18 mouse cellular contexts compared by ENCODE assay signal in the genomic region with DNA sequence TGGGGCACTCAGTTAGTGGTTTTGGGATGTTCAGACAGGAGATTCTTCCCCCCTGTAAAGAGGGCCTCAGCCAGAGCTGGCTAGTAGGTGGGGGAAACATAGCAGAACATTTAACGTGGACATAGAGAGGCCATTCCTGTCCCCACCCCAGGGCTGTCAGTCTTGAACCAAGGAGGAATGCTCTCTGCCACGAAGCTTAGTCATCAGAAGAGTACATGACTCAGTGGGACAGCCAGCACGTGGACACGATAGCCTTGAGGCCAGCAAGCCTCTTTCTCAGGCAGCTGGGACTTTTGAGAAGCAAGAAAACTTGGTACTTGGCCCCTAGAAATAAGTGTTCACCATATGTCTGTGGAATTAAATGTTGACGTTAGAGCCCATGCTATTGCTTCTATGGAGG. TPM values are rescaled to one million over a fixed set of nuclear protein-coding genes. Genes with fewer than 3 reads are reported as not detected.
DNase-seq lines count a peak whose midpoint lies in the region; ATAC-seq and TF ChIP-seq lines count a peak whose summit lies in the region.
"Had no signal": no experiment of that assay in that cellular context is flagged by ENCODE, and none has a peak within 500 bp of the region (broad histone marks: within the 10 kb centered on the region; RNA-seq: fewer than 3 reads in every experiment).

No protein-coding gene starts in this region.

- H3K27me3 ChIP-seq in liver, embryonic 13.5 days, result no peaks in the 10 kb centered on the region
- H3K27me3 ChIP-seq in liver, embryonic 11.5 days (replicated peaks; ENCODE audit: control insufficient read depth, insufficient read depth, low read length), result no peaks in the 10 kb centered on the region
- H3K27me3 ChIP-seq in liver, embryonic 16.5 days (ENCODE audit: control insufficient read depth, insufficient read depth, low read depth, low read length), result no peaks in the 10 kb centered on the region
- H3K27me3 ChIP-seq: forebrain, embryonic 13.5 days; heart, embryonic 13.5 days; hindbrain, embryonic 12.5 days; intestine, embryonic 15.5 days; midbrain, embryonic 15.5 days had no signal

- no peak overlapping the region for H3K4me3 ChIP-seq in gastrocnemius, adult 2 months
- H3K4me3 ChIP-seq in liver, embryonic 13.5 days (replicated peaks), result no peak overlapping the region
- no peak overlapping the region for H3K4me3 ChIP-seq in liver, embryonic 11.5 days (ENCODE audit: low read depth, low read length)
- H3K4me3 ChIP-seq in liver, embryonic 16.5 days (ENCODE audit: low read depth, low read length), result no peak overlapping the region
- H3K4me3 ChIP-seq: forebrain, embryonic 13.5 days; heart, embryonic 13.5 days; hindbrain, embryonic 12.5 days; intestine, embryonic 15.5 days; midbrain, embryonic 15.5 days had no signal

- DNase-seq in gastrocnemius, adult 2 months, result no peak
- DNase-seq in gastrocnemius, adult 8-10 months (ENCODE audit: low spot score in 2 of 2), result no peak
- DNase-seq in liver, embryonic 13.5 days, result no peak
- DNase-seq in liver, embryonic 11.5 days (ENCODE audit: low spot score), result no peak
- DNase-seq in Muller cell, postnatal 12 days (ENCODE audit: inconsistent ontology term), result peak; percentile 49
- DNase-seq in retina, postnatal 1 day, result no peak
- no peak for DNase-seq in layer of hippocampus, postnatal 25 days (ENCODE audit: extremely low spot score in 1 of 2, low spot score in 1 of 2)
- DNase-seq: cerebellum, adult 8-10 months; embryo, embryonic 11 days; lung, adult 2 months had no signal

- peaks cover 60% of the 10 kb centered on the region for H3K36me3 ChIP-seq in liver, embryonic 13.5 days
- H3K36me3 ChIP-seq in liver, embryonic 11.5 days (ENCODE audit: control insufficient read depth, insufficient read depth, low read length), result no peaks in the 10 kb centered on the region; the same call in 1 of the 2 replicates
- H3K36me3 ChIP-seq in liver, embryonic 16.5 days (ENCODE audit: control insufficient read depth, insufficient read depth), result peaks cover 25% of the 10 kb centered on the region
- H3K36me3 ChIP-seq: midbrain, embryonic 15.5 days had no signal

- peak overlapping the region; percentile 53 for H3K27ac ChIP-seq in gastrocnemius, adult 2 months
- H3K27ac ChIP-seq in liver, embryonic 13.5 days, result peak overlapping the region; percentile 31
- H3K27ac ChIP-seq in liver, embryonic 11.5 days (ENCODE audit: low read depth, low read length), result no peak overlapping the region
- 0 out of 2 replicates have a peak overlapping the region, but pooled peaks have one; percentile 7 for H3K27ac ChIP-seq in liver, embryonic 16.5 days (ENCODE audit: low read length)
- H3K27ac ChIP-seq: forebrain, embryonic 13.5 days; heart, embryonic 13.5 days; hindbrain, embryonic 12.5 days; intestine, embryonic 15.5 days; kidney, postnatal 0 days; midbrain, embryonic 15.5 days had no signal

- H3K9ac ChIP-seq in liver, embryonic 13.5 days, result 0 out of 2 replicates have a peak overlapping the region, but pooled peaks have one; percentile 1
- no peak overlapping the region for H3K9ac ChIP-seq in liver, embryonic 11.5 days (ENCODE audit: low read depth, low read length)
- H3K9ac ChIP-seq in liver, embryonic 16.5 days (ENCODE audit: low read depth, low read length), result no peak overlapping the region
- H3K9ac ChIP-seq: forebrain, embryonic 13.5 days; heart, embryonic 13.5 days; hindbrain, embryonic 12.5 days; intestine, embryonic 15.5 days; midbrain, embryonic 15.5 days had no signal

- TF ChIP-seq CTCF in gastrocnemius, adult 2 months (IDR thresholded peaks at IDR 0.05), result no peak

- H3K4me2 ChIP-seq in liver, embryonic 13.5 days, result no peak overlapping the region
- H3K4me2 ChIP-seq in liver, embryonic 11.5 days, result no peak overlapping the region
- no peak overlapping the region for H3K4me2 ChIP-seq in liver, embryonic 16.5 days (ENCODE audit: low read depth, low read length)
- H3K4me2 ChIP-seq: forebrain, embryonic 13.5 days; heart, embryonic 13.5 days; hindbrain, embryonic 12.5 days; intestine, embryonic 15.5 days; midbrain, embryonic 15.5 days had no signal

- intact Hi-C loops in gastrocnemius, adult 2 months (cut with DNase I), result no loop called here

- no peaks in the 10 kb centered on the region for H3K9me3 ChIP-seq in liver, embryonic 13.5 days (replicated peaks)
- H3K9me3 ChIP-seq in liver, embryonic 11.5 days (ENCODE audit: control insufficient read depth, low read length), result no peaks in the 10 kb centered on the region
- no peaks in the 10 kb centered on the region for H3K9me3 ChIP-seq in liver, embryonic 16.5 days (replicated peaks; ENCODE audit: control insufficient read depth, low read length)
- H3K9me3 ChIP-seq: forebrain, embryonic 13.5 days; heart, embryonic 13.5 days; hindbrain, embryonic 12.5 days; intestine, embryonic 15.5 days; midbrain, embryonic 15.5 days had no signal

- 44% methylated on average over 5 of the region's 5 CpGs for WGBS in liver, embryonic 13.5 days (ENCODE audit: insufficient replicate concordance)
- WGBS in liver, embryonic 11.5 days, result 55% methylated on average over 5 of the region's 5 CpGs
- WGBS in liver, embryonic 16.5 days (ENCODE audit: insufficient replicate concordance), result 61% methylated on average over 5 of the region's 5 CpGs

- 0 out of 2 replicates have a peak, but pooled peaks have one; percentile 32 for ATAC-seq in liver, embryonic 13.5 days (ENCODE audit: low read depth)
- no peak for ATAC-seq in liver, embryonic 11.5 days (replicated peaks; ENCODE audit: low FRiP score)
- no peak for ATAC-seq in liver, embryonic 16.5 days (ENCODE audit: low read depth)
- ATAC-seq: forebrain, embryonic 13.5 days; intestine, embryonic 15.5 days; midbrain, embryonic 15.5 days had no signal

- H3K4me1 ChIP-seq in liver, embryonic 13.5 days (replicated peaks), result peaks cover 92% of the 10 kb centered on the region
- H3K4me1 ChIP-seq in liver, embryonic 11.5 days (replicated peaks; ENCODE audit: control insufficient read depth, insufficient read depth, low read length), result peaks cover 38% of the 10 kb centered on the region
- peaks cover 63% of the 10 kb centered on the region for H3K4me1 ChIP-seq in liver, embryonic 16.5 days (ENCODE audit: control insufficient read depth, low read depth, low read length)
- H3K4me1 ChIP-seq: forebrain, embryonic 13.5 days had no signal

RNA-seq across cellular contexts. Expression of gene Cox4i2, which starts 28.7 kb away (rescaled TPM):
- 1 to 10 TPM; 2.0 to 4.2 TPM for total RNA-seq in gastrocnemius, adult 2 months (2021)
- 1 to 10 TPM; 1.4 to 3.1 (median 2.0) TPM for total RNA-seq in gastrocnemius, adult 8-10 months (2022)
- polyA plus RNA-seq in liver, embryonic 13.5 days (2015; fragmentation: Nextera tagmentation; extraction: Ambion mirVana), result 1.1 and 1.2 TPM in 2 replicates
- 6.7 and 8.5 TPM in 2 replicates for polyA plus RNA-seq in liver, embryonic 11.5 days (2014; fragmentation: Nextera tagmentation; extraction: Ambion mirVana)
- polyA plus RNA-seq in liver, embryonic 16.5 days (2015; fragmentation: Nextera tagmentation; extraction: Ambion mirVana), result 0.95 and 1.4 TPM in 2 replicates
- total RNA-seq in layer of hippocampus, postnatal 25 days (2021), result 1 to 10 TPM; 2.0 to 2.7 TPM
- total RNA-seq: MEL had no signal

RNA-seq across cellular contexts. Expression of gene Id1, which starts 46.6 kb away (rescaled TPM):
- 10 to 100 TPM in 1 of 2 experiments, 1 to 10 TPM in 1; 6.7 to 26.8 TPM for total RNA-seq in gastrocnemius, adult 2 months (2021)
- 10 to 100 TPM in 1 of 4 experiments, 1 to 10 TPM in 3; 6.7 to 16.6 (median 8.4) TPM for total RNA-seq in gastrocnemius, adult 8-10 months (2022)
- 20.9 and 23.2 TPM in 2 replicates for polyA plus RNA-seq in liver, embryonic 13.5 days (2015; fragmentation: Nextera tagmentation; extraction: Ambion mirVana)
- polyA plus RNA-seq in liver, embryonic 11.5 days (2014; fragmentation: Nextera tagmentation; extraction: Ambion mirVana), result 52.7 and 56.3 TPM in 2 replicates
- polyA plus RNA-seq in liver, embryonic 16.5 days (2015; fragmentation: Nextera tagmentation; extraction: Ambion mirVana), result 18.1 and 18.8 TPM in 2 replicates
- 10 to 100 TPM; 19.6 to 22.4 TPM for total RNA-seq in layer of hippocampus, postnatal 25 days (2021)

RNA-seq across cellular contexts. Expression of gene Bcl2l1, which starts 48.9 kb away (rescaled TPM):
- total RNA-seq in gastrocnemius, adult 2 months (2021), result 10 to 100 TPM; 15.7 to 40.3 TPM
- total RNA-seq in gastrocnemius, adult 8-10 months (2022), result 10 to 100 TPM in 3 of 4 experiments, 1 to 10 TPM in 1; 9.1 to 17.5 (median 15.4) TPM
- 148 and 164 TPM in 2 replicates for polyA plus RNA-seq in liver, embryonic 13.5 days (2015; fragmentation: Nextera tagmentation; extraction: Ambion mirVana)
- 61.7 and 69.3 TPM in 2 replicates for polyA plus RNA-seq in liver, embryonic 11.5 days (2014; fragmentation: Nextera tagmentation; extraction: Ambion mirVana)
- 213 and 241 TPM in 2 replicates for polyA plus RNA-seq in liver, embryonic 16.5 days (2015; fragmentation: Nextera tagmentation; extraction: Ambion mirVana)
- 100 to 1,000 TPM; 121 to 144 TPM for total RNA-seq in layer of hippocampus, postnatal 25 days (2021)
